Mouse (Mus musculus) T-cell, adult 2 months (primary cell): ENCODE results near the gene Nedd8.

Experiments
- DNase-seq: peaks from one replicate; pipeline ENCODE4 v3.0.0; 2022; ENCODE audit warnings: low spot score

Gene Nedd8

GRCm38 (mm10) chr14:55660636-55661035 is 11.3 kb downstream of the Nedd8 start:
- DNase-seq, result no peak

GRCm38 (mm10) chr14:55659960-55660573 is 11.9 kb downstream of the Nedd8 start, which contains the start of gene Mdp1:
Gene Mdp1 (minus strand): TSS chr14:55660508.
- DNase-seq, result peak; percentile 83

GRCm38 (mm10) chr14:55658011-55658410 is 13.9 kb downstream of the Nedd8 start:
- DNase-seq, result no peak

- no peak for DNase-seq
Measured at GRCm38 (mm10) chr14:55656935-55657334, 15.0 kb downstream of the Nedd8 start.

- no peak for DNase-seq
Measured at GRCm38 (mm10) chr14:55651528-55651927, 20.4 kb downstream of the Nedd8 start.

- DNase-seq, result no peak
Measured at GRCm38 (mm10) chr14:55649884-55650283, 22.0 kb downstream of the Nedd8 start, which contains the start of gene Tssk4. Gene Tssk4 (plus strand): TSS chr14:55650184.

GRCm38 (mm10) chr14:55644261-55644888 is 27.5 kb downstream of the Nedd8 start:
- peak; percentile 47 for DNase-seq

- DNase-seq, result peak; percentile 81
Measured at GRCm38 (mm10) chr14:55643060-55643907, 28.6 kb downstream of the Nedd8 start, which contains the start of gene Tm9sf1. Gene Tm9sf1 (minus strand): TSS chr14:55643806.

GRCm38 (mm10) chr14:55642679-55643059 is 29.3 kb downstream of the Nedd8 start:
- no peak for DNase-seq

- no peak for DNase-seq
Measured at GRCm38 (mm10) chr14:55641291-55641690, 30.6 kb downstream of the Nedd8 start.

- no peak for DNase-seq
Measured at GRCm38 (mm10) chr14:55640816-55641215, 31.1 kb downstream of the Nedd8 start.

GRCm38 (mm10) chr14:55637795-55638194 is 34.1 kb downstream of the Nedd8 start, which contains the start of gene Gm49378:
Gene Gm49378 (minus strand): TSS chr14:55637895.
- DNase-seq, result no peak

- peak; percentile 90 for DNase-seq
Measured at GRCm38 (mm10) chr14:55635523-55636007, 36.4 kb downstream of the Nedd8 start, which contains the start of gene Ipo4. Gene Ipo4 (minus strand): TSS chr14:55635957.

- DNase-seq, result no peak
Measured at GRCm38 (mm10) chr14:55634874-55635522, 36.9 kb downstream of the Nedd8 start.

GRCm38 (mm10) chr14:55629312-55629711 is 42.6 kb downstream of the Nedd8 start:
- peak; percentile 79 for DNase-seq

GRCm38 (mm10) chr14:55628077-55628827 is 43.7 kb downstream of the Nedd8 start:
- no peak for DNase-seq

- DNase-seq, result peak; percentile 15
Measured at GRCm38 (mm10) chr14:55618486-55619195, 53.3 kb downstream of the Nedd8 start.

GRCm38 (mm10) chr14:55617822-55618221 is 54.1 kb downstream of the Nedd8 start, which contains the start of gene Rec8:
Gene Rec8 (plus strand): TSS chr14:55618037.
- DNase-seq, result peak; percentile 10

GRCm38 (mm10) chr14:55616844-55617243 is 55.1 kb downstream of the Nedd8 start:
- DNase-seq, result no peak

- DNase-seq, result no peak
Measured at GRCm38 (mm10) chr14:55615876-55616275, 56.0 kb downstream of the Nedd8 start.
